Mouse (Mus musculus): ENCODE results near the gene Scgb2b2. TPM values are rescaled to one million over a fixed set of nuclear protein-coding genes. Genes with fewer than 3 reads are reported as not detected.

The Scgb2b2 gene
- total RNA-seq (2014; rRNA removed): not detected in 2 replicates
- not detected in 2 replicates for polyA plus RNA-seq (2015; fragmentation: Nextera tagmentation; extraction: Ambion mirVana)

GRCm38 (mm10) chr7:31290208-31290607, at the start of gene Scgb2b2:
Scgb2b2 (plus strand) TSS chr7:31290508.
- Histone ChIP-seq H3K27ac (ENCODE audit: low read depth, low read length) (no peak within 1 kb of the TSS), H3K4me1 (ENCODE audit: insufficient read depth) (no peaks in the 10 kb centered on the region), H3K9ac (no peak within 1 kb of the TSS), H3K27me3 (ENCODE audit: insufficient read depth, low read length) (no peaks in the 10 kb centered on the region), H3K4me3 (ENCODE audit: low read depth, low read length) (no peak within 1 kb of the TSS), H3K4me2 (ENCODE audit: low read depth) (no peak within 1 kb of the TSS), H3K9me3 (ENCODE audit: low read length) (peaks cover 6% of the 10 kb centered on the region; the same call in 1 of the 2 replicates), H3K36me3 (ENCODE audit: insufficient read depth) (no peaks in the 10 kb centered on the region)
- WGBS: 85% methylated on average over 5 of the region's 5 CpGs
- ATAC-seq: no peak
- no peak for TF ChIP-seq CTCF (IDR thresholded peaks at IDR 0.05; ENCODE audit: low read depth)
- DNase-seq: no peak

GRCm38 (mm10) chr7:31291721-31292120, 1.4 kb downstream of the Scgb2b2 start, which contains the start of gene Scgb1b2:
Scgb1b2 (minus strand) TSS chr7:31291821.
- Histone ChIP-seq H3K4me3 (ENCODE audit: low read depth, low read length) (no peak within 1 kb of the TSS), H3K9me3 (ENCODE audit: low read length) (peaks cover 6% of the 10 kb centered on the region; the same call in 1 of the 2 replicates), H3K36me3 (ENCODE audit: insufficient read depth) (no peaks in the 10 kb centered on the region), H3K27ac (ENCODE audit: low read depth, low read length) (no peak within 1 kb of the TSS), H3K4me1 (ENCODE audit: insufficient read depth) (no peaks in the 10 kb centered on the region), H3K27me3 (ENCODE audit: insufficient read depth, low read length) (no peaks in the 10 kb centered on the region), H3K9ac (no peak within 1 kb of the TSS), H3K4me2 (ENCODE audit: low read depth) (no peak within 1 kb of the TSS)
- no peak for TF ChIP-seq CTCF (IDR thresholded peaks at IDR 0.05; ENCODE audit: low read depth)
- ATAC-seq (no peak), DNase-seq (no peak)
- 80% methylated on average over 3 of the region's 3 CpGs for WGBS

Other genes starting within 250 kb of the Scgb2b2 start
- gene Fxyd5, start 248.0 kb upstream of the Scgb2b2 start, total RNA-seq (2014; rRNA removed): 10.9 and 19.9 TPM in 2 replicates
- gene Fxyd5, start 248.0 kb upstream of the Scgb2b2 start, polyA plus RNA-seq (2015; fragmentation: Nextera tagmentation; extraction: Ambion mirVana): 25.1 and 30.4 TPM in 2 replicates
- gene Fxyd7, start 239.0 kb upstream of the Scgb2b2 start, total RNA-seq (2014; rRNA removed): 74.3 and 92.0 TPM in 2 replicates
- gene Fxyd7, start 239.0 kb upstream of the Scgb2b2 start, polyA plus RNA-seq (2015; fragmentation: Nextera tagmentation; extraction: Ambion mirVana): 167 and 231 TPM in 2 replicates
- gene Fxyd1, start 233.3 kb upstream of the Scgb2b2 start, total RNA-seq (2014; rRNA removed): 14.9 and 19.5 TPM in 2 replicates
- gene Fxyd1, start 233.3 kb upstream of the Scgb2b2 start, polyA plus RNA-seq (2015; fragmentation: Nextera tagmentation; extraction: Ambion mirVana): 56.8 and 66.3 TPM in 2 replicates
- gene Lgi4, start 231.2 kb upstream of the Scgb2b2 start, total RNA-seq (2014; rRNA removed): 1.1 and 1.6 TPM in 2 replicates
- gene Lgi4, start 231.2 kb upstream of the Scgb2b2 start, polyA plus RNA-seq (2015; fragmentation: Nextera tagmentation; extraction: Ambion mirVana): 0.68 and 0.98 TPM in 2 replicates
- gene Fxyd3, start 213.8 kb upstream of the Scgb2b2 start, total RNA-seq (2014; rRNA removed): not detected in 2 replicates
- gene Fxyd3, start 213.8 kb upstream of the Scgb2b2 start, polyA plus RNA-seq (2015; fragmentation: Nextera tagmentation; extraction: Ambion mirVana): not detected in 2 replicates
- 0.48 TPM in 1 of 2 replicates, not detected in the other for gene Hpn, start 175.2 kb upstream of the Scgb2b2 start, total RNA-seq (2014; rRNA removed)
- gene Hpn, start 175.2 kb upstream of the Scgb2b2 start, polyA plus RNA-seq (2015; fragmentation: Nextera tagmentation; extraction: Ambion mirVana): 0.19 and 0.61 TPM in 2 replicates
- 26.7 and 38.0 TPM in 2 replicates for gene Scn1b, start 163.5 kb upstream of the Scgb2b2 start, total RNA-seq (2014; rRNA removed)
- gene Scn1b, start 163.5 kb upstream of the Scgb2b2 start, polyA plus RNA-seq (2015; fragmentation: Nextera tagmentation; extraction: Ambion mirVana): 24.4 and 29.8 TPM in 2 replicates
- gene Gramd1a, start 134.6 kb upstream of the Scgb2b2 start, total RNA-seq (2014; rRNA removed): 244 and 265 TPM in 2 replicates
- 176 and 178 TPM in 2 replicates for gene Gramd1a, start 134.6 kb upstream of the Scgb2b2 start, polyA plus RNA-seq (2015; fragmentation: Nextera tagmentation; extraction: Ambion mirVana)
- not detected in 2 replicates for gene Scgb1b2, start 1.3 kb downstream of the Scgb2b2 start, total RNA-seq (2014; rRNA removed)
- gene Scgb1b2, start 1.3 kb downstream of the Scgb2b2 start, polyA plus RNA-seq (2015; fragmentation: Nextera tagmentation; extraction: Ambion mirVana): not detected in 2 replicates
- not detected in 2 replicates for gene Scgb2b3, start 71.6 kb downstream of the Scgb2b2 start, total RNA-seq (2014; rRNA removed)
- gene Scgb2b3, start 71.6 kb downstream of the Scgb2b2 start, polyA plus RNA-seq (2015; fragmentation: Nextera tagmentation; extraction: Ambion mirVana): not detected in 2 replicates
- gene Scgb1b3, start 85.1 kb downstream of the Scgb2b2 start, total RNA-seq (2014; rRNA removed): not detected in 2 replicates
- gene Scgb1b3, start 85.1 kb downstream of the Scgb2b2 start, polyA plus RNA-seq (2015; fragmentation: Nextera tagmentation; extraction: Ambion mirVana): not detected in 2 replicates